Mouse (Mus musculus) gastrocnemius, adult 8-10 months (tissue): Measurements from ENCODE around the gene Rras2. TPM values are rescaled to one million over a fixed set of nuclear protein-coding genes. Genes with fewer than 3 reads are reported as not detected.

Experiments used
- DNase-seq, 2 experiments: peaks; one replicate each; pipeline ENCODE4 v3.0.0; 2022; ENCODE audit warnings: low spot score in 2 of 2
- total RNA-seq, 4 experiments: library from RNA; stranded (reverse); gene quantifications; 2 replicates each; pipeline ENCODE4 v1.2.4; 2022

Gene Rras2
- total RNA-seq, 4 experiments from 2014 or later: 12.4 to 15.0 (median 13.6) TPM

DNA sequence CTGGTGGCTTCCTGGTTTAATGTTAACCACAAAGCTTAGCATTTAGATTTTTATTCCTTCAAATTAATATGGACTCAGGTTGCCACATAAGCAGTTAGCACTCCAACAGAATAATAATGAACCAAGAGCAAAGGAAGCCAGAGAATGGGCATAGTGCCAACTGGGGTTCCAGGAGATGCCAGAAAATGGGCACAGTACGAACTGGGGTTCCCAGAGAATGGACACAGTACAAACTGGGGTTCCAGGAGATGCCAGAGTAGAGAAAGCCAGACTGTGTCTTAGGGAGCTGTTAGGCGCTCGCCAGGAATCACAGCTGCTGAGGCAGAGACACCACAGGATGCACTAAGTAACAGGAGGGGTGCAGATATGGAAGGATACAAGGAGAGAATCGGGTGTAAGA is 80.3 kb downstream of the Rras2 start:
- DNase-seq: no peak

DNA sequence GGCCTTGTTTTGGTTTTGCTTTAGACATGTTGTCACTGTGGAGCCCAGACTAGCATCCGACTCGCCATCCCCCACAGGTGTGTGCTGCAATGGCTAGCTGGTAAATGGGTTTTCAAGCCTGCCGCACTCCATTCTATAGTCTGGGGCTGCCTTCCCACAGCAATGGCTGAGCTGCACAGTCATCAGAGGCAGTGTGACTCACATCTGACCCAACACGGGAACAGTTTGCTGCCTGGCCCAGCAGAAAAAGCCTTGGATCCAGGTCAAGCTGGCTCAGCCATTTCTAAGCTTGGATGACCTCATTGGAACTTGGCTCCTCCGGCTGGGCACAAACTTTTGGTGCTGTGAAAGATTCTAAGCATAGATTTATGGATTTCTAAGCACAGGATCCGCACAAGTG is 88.0 kb downstream of the Rras2 start:
- DNase-seq: peak; percentile 76 to 81

- DNase-seq: no peak
Measured at GRCm38 (mm10) chr7:114028828-114029227, 88.8 kb downstream of the Rras2 start.

DNA sequence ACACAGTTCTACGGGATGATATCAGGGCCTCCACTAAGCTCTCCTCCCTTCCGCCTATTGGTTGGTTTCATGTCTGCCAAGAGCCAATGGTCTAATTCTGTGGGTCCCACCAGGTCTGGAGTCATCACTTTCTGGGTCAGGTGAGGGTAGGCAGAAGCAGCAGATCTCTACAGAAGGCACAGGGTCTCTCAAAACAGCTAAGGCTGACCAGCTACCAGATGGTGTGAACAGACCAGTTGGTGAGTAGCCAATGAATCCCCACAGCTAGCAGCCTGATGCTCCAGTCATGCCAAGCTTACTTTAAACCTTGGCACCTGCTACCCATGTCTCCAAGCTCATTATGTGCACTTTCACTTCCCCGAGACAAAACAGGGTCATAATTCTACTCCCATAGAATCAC is 90.2 kb downstream of the Rras2 start:
- DNase-seq: no peak

DNA sequence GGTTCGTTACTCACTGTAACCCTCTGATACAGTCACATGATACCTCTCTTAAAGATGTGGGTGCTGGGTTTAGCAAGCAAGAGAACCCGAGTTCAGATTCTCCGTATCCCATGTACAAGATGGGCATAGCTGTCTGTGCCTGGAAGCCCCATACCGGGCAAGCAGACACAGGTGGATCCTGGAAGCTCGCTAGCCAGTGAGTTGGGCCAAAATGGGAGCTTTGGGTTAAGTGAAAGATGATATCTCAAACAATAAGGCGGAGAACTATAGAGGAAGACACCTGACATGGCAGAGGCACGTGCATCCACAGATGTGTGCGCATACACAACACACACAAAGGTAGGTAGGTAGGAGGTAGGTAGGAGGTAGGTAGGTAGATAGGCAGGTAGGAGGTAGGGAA is 90.7 kb downstream of the Rras2 start:
- no peak for DNase-seq

DNA sequence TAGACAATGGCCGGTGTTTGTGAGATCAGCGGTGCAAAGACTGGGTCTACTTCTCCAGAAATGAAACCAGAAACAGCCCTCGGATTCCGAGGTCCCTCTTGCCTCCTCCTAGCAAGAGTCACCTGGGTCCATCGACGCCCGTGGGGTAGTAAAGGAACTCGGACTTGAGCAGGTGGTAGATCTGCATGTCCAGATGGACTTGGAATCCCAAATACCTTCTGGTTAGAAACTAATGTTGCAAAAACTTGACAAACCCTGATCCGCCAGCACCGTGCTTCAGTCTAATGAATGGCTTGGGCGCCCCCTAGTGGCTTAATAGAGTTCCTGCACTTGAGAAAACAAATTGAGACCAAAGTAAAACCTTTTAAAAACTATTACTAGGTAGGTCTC is 96.9 kb downstream of the Rras2 start:
- peak; percentile 36 to 40 for DNase-seq

DNA sequence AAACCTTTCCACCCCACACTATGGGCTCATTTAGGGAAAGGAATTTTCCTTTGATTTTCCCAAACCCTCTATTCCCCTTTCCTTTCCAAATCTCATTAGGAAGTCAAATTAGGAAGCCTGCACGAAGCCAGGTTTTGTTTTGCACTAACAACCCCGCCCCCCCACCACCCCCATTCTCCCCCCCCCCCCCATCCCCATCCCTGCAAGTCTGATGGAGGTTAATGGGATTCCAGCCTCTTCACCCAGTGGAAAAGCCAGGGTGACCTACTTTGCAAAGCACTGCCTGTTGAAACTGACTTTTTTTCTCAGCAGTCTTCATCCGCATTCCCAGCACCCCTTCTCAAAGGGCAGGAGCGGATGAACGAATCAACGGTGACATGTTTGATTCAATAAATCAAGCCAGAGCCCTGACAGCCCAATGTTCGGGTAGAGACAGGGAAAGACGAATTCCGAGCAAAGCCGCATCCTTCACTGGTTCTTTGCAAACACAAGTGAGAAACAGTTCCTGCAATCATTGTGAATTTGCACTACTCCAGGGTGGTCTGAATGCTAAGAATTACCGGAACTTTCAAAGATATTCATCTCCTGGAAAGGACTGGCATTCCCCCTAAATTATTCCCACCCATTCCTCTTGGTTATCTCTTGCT is 97.4 kb downstream of the Rras2 start:
- DNase-seq: no peak

GRCm38 (mm10) chr7:114018861-114019260 is 98.7 kb downstream of the Rras2 start:
- DNase-seq: no peak

DNA sequence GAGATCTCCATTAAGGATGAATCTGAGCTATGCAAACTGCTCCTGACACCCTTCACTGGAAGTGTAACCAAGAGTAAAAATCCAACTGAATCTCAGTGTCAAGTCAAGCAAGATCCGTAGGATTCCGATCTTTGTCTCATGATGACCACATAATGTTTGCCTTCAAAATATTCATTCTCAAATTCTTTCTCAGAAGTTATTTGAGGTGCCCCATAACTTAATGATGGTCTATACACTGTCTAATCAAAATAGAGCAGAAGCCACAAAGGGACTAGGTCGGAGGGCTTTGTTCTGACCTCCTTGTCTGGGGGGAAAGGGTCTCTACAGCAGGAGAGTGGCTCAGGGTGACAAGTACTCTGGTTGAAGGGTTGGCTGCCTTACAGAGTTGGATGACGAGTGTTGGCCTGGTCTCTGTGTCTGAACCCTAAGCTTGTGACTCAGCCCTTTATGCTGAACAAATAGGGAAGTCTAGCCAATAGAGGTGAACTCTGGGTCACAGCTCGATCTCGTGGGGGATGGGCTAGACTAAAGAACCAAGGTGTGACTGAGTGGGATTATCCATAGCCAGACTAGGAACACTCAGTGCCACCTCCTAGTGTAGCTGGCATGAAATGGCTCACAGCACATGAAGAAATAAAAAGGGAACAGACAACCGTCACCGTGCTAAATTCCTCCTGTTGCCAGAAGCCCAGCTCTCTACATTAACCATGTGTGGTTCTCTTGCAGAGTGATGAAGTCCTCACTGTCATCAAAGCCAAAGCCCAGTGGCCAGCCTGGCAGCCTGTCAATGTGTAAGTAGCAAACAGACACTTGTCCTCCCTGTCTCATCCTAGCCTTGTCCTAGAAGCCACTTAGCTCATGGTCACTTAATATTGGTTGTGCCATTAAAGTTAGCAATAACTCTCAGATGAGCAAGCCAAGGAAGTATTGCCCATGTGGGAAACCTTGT is 101.3 kb downstream of the Rras2 start:
- DNase-seq: no peak

- no peak for DNase-seq
Measured at GRCm38 (mm10) chr7:114011726-114012443, 105.7 kb downstream of the Rras2 start.

GRCm38 (mm10) chr7:114007565-114007964 is 110.0 kb downstream of the Rras2 start:
- no peak for DNase-seq

DNA sequence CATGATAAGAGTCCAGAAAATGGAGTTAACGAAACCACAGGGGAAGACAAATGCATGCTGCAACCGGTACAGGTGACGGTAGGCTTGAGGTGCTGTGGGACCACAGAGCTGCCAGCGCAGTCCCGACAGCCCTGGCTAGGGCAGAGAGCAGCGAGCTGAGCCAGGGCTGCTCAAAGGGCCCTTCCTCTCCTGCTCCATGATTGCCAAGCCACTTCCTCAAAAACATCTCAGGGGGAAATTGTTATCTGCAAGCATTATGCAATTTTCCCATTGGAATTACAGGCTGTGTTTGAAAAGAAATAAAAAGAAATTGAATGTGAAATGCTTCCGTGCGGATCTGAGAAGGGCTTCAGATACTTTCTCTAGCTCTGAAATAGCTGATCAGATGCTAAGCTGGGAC is 111.1 kb downstream of the Rras2 start:
- no peak for DNase-seq

DNA sequence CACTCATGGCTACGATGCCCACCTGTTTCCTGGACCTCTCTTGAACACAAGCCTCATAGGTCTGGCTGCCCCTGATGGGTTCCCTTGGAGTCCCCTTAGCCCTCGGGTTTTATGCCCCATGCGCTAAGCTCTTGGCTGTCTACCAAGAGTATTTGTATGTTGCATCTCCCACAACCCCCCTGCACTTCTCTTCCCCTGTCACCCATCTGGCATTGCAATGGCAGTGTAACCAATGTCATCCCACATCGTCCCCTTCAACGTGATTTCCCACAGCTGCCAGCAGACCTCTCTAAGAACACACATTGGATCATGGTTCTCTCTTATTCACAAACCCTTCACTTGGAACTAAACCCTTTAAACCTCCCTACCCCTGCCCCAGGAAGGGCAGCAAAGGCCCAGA is 112.1 kb downstream of the Rras2 start:
- DNase-seq: no peak

- DNase-seq: no peak
Measured at GRCm38 (mm10) chr7:114004171-114004570, 113.4 kb downstream of the Rras2 start.

GRCm38 (mm10) chr7:113997675-113998354 is 119.8 kb downstream of the Rras2 start:
- no peak for DNase-seq

Other genes starting within 250 kb of the Rras2 start
- 10 to 100 TPM; 20.2 to 24.6 (median 22.5) TPM for gene Copb1, start 136.9 kb upstream of the Rras2 start, total RNA-seq
- gene Psma1, start 158.3 kb upstream of the Rras2 start, total RNA-seq: 100 to 1,000 TPM in 1 of 4 experiments, 10 to 100 TPM in 3; 90.7 to 104 (median 96.9) TPM